In the genomic region with DNA sequence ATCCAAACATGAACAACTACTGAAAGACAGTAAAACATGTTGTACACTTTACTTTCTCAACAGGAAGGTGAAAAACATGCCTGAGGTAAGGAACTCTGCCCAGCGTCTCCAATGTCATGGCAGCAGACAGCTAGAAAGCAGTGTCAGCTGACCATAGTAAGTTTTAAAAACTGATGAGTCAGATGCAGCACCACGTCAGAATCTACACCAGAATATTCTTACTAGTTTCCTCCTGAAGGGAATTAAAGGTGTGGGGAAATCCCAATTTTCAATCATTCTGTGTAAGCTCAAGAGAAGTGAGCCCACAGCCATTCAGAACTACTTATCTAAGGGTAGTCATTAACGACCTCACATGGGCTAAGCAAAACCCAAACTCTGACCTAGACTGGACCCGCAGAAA, we compare ENCODE assay signal across 8 mouse cellular contexts. TPM values are rescaled to one million over a fixed set of nuclear protein-coding genes. Genes with fewer than 3 reads are reported as not detected.
DNase-seq lines count a peak whose midpoint lies in the region; ATAC-seq and TF ChIP-seq lines count a peak whose summit lies in the region.

No protein-coding gene starts in this region.

- dilution Hi-C loops in CH12.LX (cut with MboI; ENCODE audit: extremely low pct_ligation_motif_present, extremely low pct_unique_long_range_greater_than_20kb, low sequenced_read_pairs) = no loop called here

- no peak overlapping the region for H3K27ac ChIP-seq in CH12.LX (ENCODE audit: insufficient read depth, low read depth)
- H3K27ac ChIP-seq in forebrain, embryonic 14.5 days (ENCODE audit: low read depth, low read length) = no peak overlapping the region
- H3K27ac ChIP-seq in liver, embryonic 14.5 days = peak overlapping the region; percentile 49

- H3K79me2 ChIP-seq in CH12.LX (replicated peaks; ENCODE audit: control insufficient read depth, extremely low read depth, insufficient read depth, poor library complexity, severe bottlenecking) = peaks cover 9% of the 10 kb centered on the region

- peak overlapping the region; percentile 82 to 93 (median 92) for H3K4me3 ChIP-seq in CH12.LX (replicated peaks in 1 of 3; ENCODE audit: low read depth in 2 of 3, low read length in 2 of 3, poor library complexity in 1 of 3)
- H3K4me3 ChIP-seq in forebrain, embryonic 14.5 days (ENCODE audit: low read depth, low read length) = peak overlapping the region; percentile 48
- H3K4me3 ChIP-seq in liver, embryonic 14.5 days (ENCODE audit: insufficient read depth in 1 of 2, low read depth in 2 of 2, low read length in 2 of 2) = peak overlapping the region; percentile 75 to 93

- ATAC-seq in forebrain, embryonic 14.5 days = no peak
- no peak for ATAC-seq in liver, embryonic 14.5 days (ENCODE audit: insufficient read depth)

- peaks cover 0 to 22% of the 10 kb centered on the region in 2 experiments; a peak in 2 of 4 replicates for H3K4me1 ChIP-seq in CH12.LX (ENCODE audit: control insufficient read depth in 1 of 2, insufficient read depth in 2 of 2)
- H3K4me1 ChIP-seq in forebrain, embryonic 14.5 days (ENCODE audit: control insufficient read depth, insufficient read depth, low read length) = peaks cover 7% of the 10 kb centered on the region
- H3K4me1 ChIP-seq in liver, embryonic 14.5 days (replicated peaks; ENCODE audit: control insufficient read depth in 2 of 2, insufficient read depth in 2 of 2, low read length in 1 of 2) = peaks cover 3 to 17% of the 10 kb centered on the region in 2 experiments

- TF ChIP-seq RAD21 in CH12.LX (IDR thresholded peaks at IDR 0.05; ENCODE audit: low read depth, low read length) = no peak

- H3K36me3 ChIP-seq in CH12.LX (replicated peaks in 1 of 2; ENCODE audit: control insufficient read depth in 1 of 2, insufficient read depth in 1 of 2, low read length in 1 of 2) = peaks cover 2 to 30% of the 10 kb centered on the region in 2 experiments
- no peaks in the 10 kb centered on the region for H3K36me3 ChIP-seq in forebrain, embryonic 14.5 days (ENCODE audit: control insufficient read depth, insufficient read depth, low read length)
- H3K36me3 ChIP-seq in liver, embryonic 14.5 days (replicated peaks; ENCODE audit: control insufficient read depth, insufficient read depth, low read depth) = peaks cover 5% of the 10 kb centered on the region

- H3K9ac ChIP-seq in CH12.LX (ENCODE audit: insufficient read depth, low read depth) = peak overlapping the region; percentile 10
- peak overlapping the region; percentile 63 for H3K9ac ChIP-seq in forebrain, embryonic 14.5 days (ENCODE audit: low read length)
- H3K9ac ChIP-seq in liver, embryonic 14.5 days (replicated peaks) = peak overlapping the region; percentile 65

- DNase-seq in adrenal gland, adult 2 months = peak; percentile 22
- DNase-seq in adrenal gland, adult 18-20 months (ENCODE audit: low spot score in 2 of 2) = no peak
- peak; percentile 65 for DNase-seq in CH12.LX (ENCODE audit: extremely low read depth)
- DNase-seq in forebrain, embryonic 14.5 days (ENCODE audit: low spot score) = no peak
- peak in 2 of 3 experiments; percentile 24 to 26 for DNase-seq in liver, embryonic 14.5 days (ENCODE audit: low read depth in 3 of 3, low spot score in 3 of 3)
- no peak for DNase-seq in cerebellum, postnatal 10 days
- no peak for DNase-seq in left cerebral cortex, adult 11 months (ENCODE audit: low spot score)
- no peak for DNase-seq in adrenal gland, postnatal 10 days

- no peaks in the 10 kb centered on the region for H3K27me3 ChIP-seq in CH12.LX (replicated peaks)
- no peaks in the 10 kb centered on the region for H3K27me3 ChIP-seq in forebrain, embryonic 14.5 days (replicated peaks; ENCODE audit: control insufficient read depth, insufficient read depth, low read length)
- no peaks in the 10 kb centered on the region for H3K27me3 ChIP-seq in liver, embryonic 14.5 days (ENCODE audit: control insufficient read depth, insufficient read depth, low read length)

- no peak for TF ChIP-seq CTCF in CH12.LX (conservative IDR thresholded peaks at IDR 0.05 in 1 of 2, IDR thresholded peaks at IDR 0.05 in 1 of 2; ENCODE audit: low read depth in 2 of 2, low read length in 2 of 2)
- TF ChIP-seq CTCF in liver, embryonic 14.5 days (IDR thresholded peaks at IDR 0.05; ENCODE audit: low read depth) = no peak

- 21% methylated on average over 4 of the region's 4 CpGs for WGBS in forebrain, embryonic 14.5 days
- 6% methylated on average over 4 of the region's 4 CpGs for WGBS in liver, embryonic 14.5 days (ENCODE audit: insufficient replicate concordance)

- in situ Hi-C loops in CH12.LX (cut with MboI; ENCODE audit: low pct_ligation_motif_present, low pct_unique_long_range_greater_than_20kb, low sequenced_read_pairs) = no loop called here

- TF ChIP-seq POLR2A in CH12.LX (IDR thresholded peaks at IDR 0.05; ENCODE audit: low read depth, low read length) = no peak

- TF ChIP-seq EP300 in CH12.LX (IDR thresholded peaks at IDR 0.05; ENCODE audit: low read length) = no peak
- TF ChIP-seq EP300 in liver, embryonic 14.5 days (IDR thresholded peaks at IDR 0.05; ENCODE audit: low read depth) = no peak

- H3K9me3 ChIP-seq in CH12.LX (replicated peaks; ENCODE audit: low read length) = peaks cover 4% of the 10 kb centered on the region
- H3K9me3 ChIP-seq in forebrain, embryonic 14.5 days (replicated peaks; ENCODE audit: control insufficient read depth, low read length) = no peaks in the 10 kb centered on the region
- H3K9me3 ChIP-seq in liver, embryonic 14.5 days (ENCODE audit: control insufficient read depth, low read length) = no peaks in the 10 kb centered on the region

- H3K4me2 ChIP-seq in CH12.LX (ENCODE audit: insufficient read depth, low read depth, poor library complexity, severe bottlenecking) = peak overlapping the region; percentile 48
- H3K4me2 ChIP-seq in forebrain, embryonic 14.5 days (ENCODE audit: low read length) = peak overlapping the region; percentile 79
- H3K4me2 ChIP-seq in liver, embryonic 14.5 days (ENCODE audit: low read depth) = peak overlapping the region; percentile 90

TF ChIP-seq in CH12.LX, 34 proteins besides CTCF, POLR2A, EP300 and RAD21 (continues in another document):
- TF ChIP-seq MEF2A (IDR thresholded peaks at IDR 0.05; ENCODE audit: borderline replicate concordance, low read depth, low read length) (no peak), ZC3H11A (IDR thresholded peaks at IDR 0.05; ENCODE audit: low read depth, low read length) (no peak), SIN3A (IDR thresholded peaks at IDR 0.05; ENCODE audit: low read length) (peak; percentile 20; the same call in 1 of the 2 replicates), MAX (IDR thresholded peaks at IDR 0.05; ENCODE audit: low read length) (no peak), GABPA (IDR thresholded peaks at IDR 0.05; ENCODE audit: insufficient replicate concordance, low read depth, low read length) (no peak), JUND (conservative IDR thresholded peaks at IDR 0.05; ENCODE audit: low read depth, low read length) (no peak), USF1 (IDR thresholded peaks at IDR 0.05; ENCODE audit: low read depth, low read length) (peak; percentile 52), TBP (conservative IDR thresholded peaks at IDR 0.05; ENCODE audit: low read depth, low read length) (no peak), PAX5 (IDR thresholded peaks at IDR 0.05; ENCODE audit: low read length) (no peak), USF2 (conservative IDR thresholded peaks at IDR 0.05; ENCODE audit: low read depth, low read length) (no peak), ZNF384 (IDR thresholded peaks at IDR 0.05; ENCODE audit: low read depth, low read length) (no peak), MYC (IDR thresholded peaks at IDR 0.05; ENCODE audit: low read depth, low read length) (no peak), POLR2AphosphoS2 (IDR thresholded peaks at IDR 0.05; ENCODE audit: low read depth, low read length) (no peak), MAFK (IDR thresholded peaks at IDR 0.05; ENCODE audit: insufficient replicate concordance, low read length) (peak; percentile 90), ETS1 (conservative IDR thresholded peaks at IDR 0.05; ENCODE audit: low read depth, low read length) (peak; percentile 70), MAZ (IDR thresholded peaks at IDR 0.05; ENCODE audit: low read depth, low read length) (no peak), KAT2A (IDR thresholded peaks at IDR 0.05; ENCODE audit: insufficient replicate concordance, low read length) (no peak), BHLHE40 (IDR thresholded peaks at IDR 0.05; ENCODE audit: low read depth, low read length) (no peak), NRF1 (IDR thresholded peaks at IDR 0.05; ENCODE audit: low read depth, low read length) (no peak), E2F4 (IDR thresholded peaks at IDR 0.05; ENCODE audit: insufficient replicate concordance, low read depth, low read length) (no peak), TCF12 (IDR thresholded peaks at IDR 0.05; ENCODE audit: low read depth, low read length) (no peak), HCFC1 (IDR thresholded peaks at IDR 0.05; ENCODE audit: low read depth, low read length) (no peak), UBTF (IDR thresholded peaks at IDR 0.05; ENCODE audit: low read depth, low read length) (no peak), CHD2 (IDR thresholded peaks at IDR 0.05; ENCODE audit: low read length) (no peak), NELFE (IDR thresholded peaks at IDR 0.05; ENCODE audit: low read depth, low read length) (no peak), CHD1 (IDR thresholded peaks at IDR 0.05; ENCODE audit: low read depth, low read length) (no peak), JUN (IDR thresholded peaks at IDR 0.05; ENCODE audit: insufficient read depth, low read depth, low read length) (no peak), IRF4 (IDR thresholded peaks at IDR 0.05; ENCODE audit: low read depth, low read length) (no peak), SMC3 (IDR thresholded peaks at IDR 0.05; ENCODE audit: low read depth, low read length) (no peak), ZKSCAN1 (IDR thresholded peaks at IDR 0.05; ENCODE audit: borderline replicate concordance, low read depth, low read length) (no peak), ZMIZ1 (IDR thresholded peaks at IDR 0.05; ENCODE audit: low read depth, low read length) (no peak), RCOR1 (conservative IDR thresholded peaks at IDR 0.05; ENCODE audit: low read depth, low read length) (no peak)

RNA-seq across cellular contexts. Expression of gene Gas2l3, which starts 1.1 kb away (rescaled TPM):
- total RNA-seq in adrenal gland, adult 2 months (2021) = 1 to 10 TPM; 2.3 to 8.1 TPM
- 0.38 and 1.1 TPM in 2 replicates for polyA plus RNA-seq in adrenal gland, adult 2 months (2012; rRNA removed)
- total RNA-seq in adrenal gland, adult 18-20 months (2021) = 1 to 10 TPM; 2.2 TPM
- 8.3 and 9.4 TPM in 2 replicates for total RNA-seq in CH12.LX (2012; rRNA removed)
- 10.7 and 12.2 TPM in 2 replicates for total RNA-seq in CH12.LX (2014; rRNA removed)
- 7.3 and 8.8 TPM in 2 replicates for polyA plus RNA-seq in CH12.LX (2012; ENCODE audit: insufficient read length, low read depth)
- polyA plus RNA-seq in forebrain, embryonic 14.5 days (2014; fragmentation: Nextera tagmentation; extraction: Ambion mirVana) = 7.7 and 12.3 TPM in 2 replicates
- 2.2 and 2.7 TPM in 2 replicates for polyA plus RNA-seq in liver, embryonic 14.5 days (2012; rRNA removed)
- polyA plus RNA-seq in liver, embryonic 14.5 days (2014; fragmentation: Nextera tagmentation; extraction: Ambion mirVana) = 3.5 and 3.6 TPM in 2 replicates
- total RNA-seq in adrenal gland, postnatal 10 days (2021) = 10 to 100 TPM in 1 of 2 experiments, 1 to 10 TPM in 1; 6.8 to 13.3 TPM

Comparison
In these comparisons a context has a peak if more than half of its experiments do, and no peak if none do; other contexts are left out.
1. DNase-seq: peak in adrenal gland, adult 2 months (single experiment), CH12.LX (single experiment) and liver, embryonic 14.5 days (2 of 3); none in adrenal gland, adult 18-20 months (0 of 2), forebrain, embryonic 14.5 days (single experiment), cerebellum, postnatal 10 days (0 of 2), left cerebral cortex, adult 11 months (single experiment) and adrenal gland, postnatal 10 days (single experiment).
2. H3K9ac ChIP-seq: peak in every context shown above with its lines; median percentile 65 in liver, embryonic 14.5 days; 63 in forebrain, embryonic 14.5 days; 10 in CH12.LX.
3. Peak in every context shown above with its lines, with median percentiles within 50 percentile points of each other: H3K4me2 ChIP-seq and H3K4me3 ChIP-seq.